In the genomic region with DNA sequence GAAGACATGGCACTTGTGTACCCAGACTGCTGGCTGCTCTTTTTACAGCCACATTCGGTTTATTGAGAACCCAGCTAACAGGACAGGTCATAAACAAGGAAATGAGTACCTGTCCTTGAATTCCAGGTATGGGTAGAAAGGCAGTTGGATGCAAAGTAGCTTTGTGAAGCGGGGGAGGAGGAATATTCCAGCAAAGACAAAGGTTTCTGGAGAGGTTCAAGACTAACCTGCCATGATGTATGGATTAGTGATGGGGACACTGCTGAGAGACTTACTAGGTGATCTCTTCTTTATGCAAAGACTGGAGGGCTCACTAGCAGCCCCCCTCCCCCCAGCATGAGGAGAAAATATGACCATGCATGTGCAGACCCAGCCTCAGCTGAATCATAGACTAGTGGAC, we compare ENCODE assay signal across 11 mouse cellular contexts. TPM values are rescaled to one million over a fixed set of nuclear protein-coding genes. Genes with fewer than 3 reads are reported as not detected.
DNase-seq lines count a peak whose midpoint lies in the region; ATAC-seq and TF ChIP-seq lines count a peak whose summit lies in the region.
"Had no signal": no experiment of that assay in that cellular context is flagged by ENCODE, and none has a peak within 500 bp of the region (broad histone marks: within the 10 kb centered on the region; RNA-seq: fewer than 3 reads in every experiment).

No protein-coding gene starts in this region.

- peaks cover 31% of the 10 kb centered on the region for H3K4me1 ChIP-seq in forebrain, embryonic 10.5 days
- H3K4me1 ChIP-seq in forebrain, embryonic 11.5 days (replicated peaks; ENCODE audit: control insufficient read depth, insufficient read depth, low read length): peaks cover 5% of the 10 kb centered on the region; the same call in 1 of the 2 replicates
- peaks cover 16% of the 10 kb centered on the region for H3K4me1 ChIP-seq in testis, adult 2 months (ENCODE audit: control insufficient read depth, insufficient read depth, low read length)
- peaks cover 41% of the 10 kb centered on the region for H3K4me1 ChIP-seq in midbrain, embryonic 10.5 days
- peaks cover 3% of the 10 kb centered on the region; the same call in 1 of the 2 replicates for H3K4me1 ChIP-seq in lung, adult 2 months (ENCODE audit: control insufficient read depth, insufficient read depth, low read length)

- no peaks in the 10 kb centered on the region for H3K27me3 ChIP-seq in forebrain, embryonic 10.5 days (ENCODE audit: poor library complexity, severe bottlenecking)
- no peaks in the 10 kb centered on the region for H3K27me3 ChIP-seq in forebrain, embryonic 11.5 days (ENCODE audit: control insufficient read depth, insufficient read depth, low read length)
- H3K27me3 ChIP-seq in testis, adult 2 months (ENCODE audit: control insufficient read depth, insufficient read depth, low read length): no peaks in the 10 kb centered on the region
- H3K27me3 ChIP-seq in midbrain, embryonic 10.5 days (ENCODE audit: low read depth, poor library complexity, severe bottlenecking): no peaks in the 10 kb centered on the region

- no peak for ATAC-seq in forebrain, embryonic 11.5 days (replicated peaks; ENCODE audit: low FRiP score)
- ATAC-seq in granulocyte monocyte progenitor cell, adult 5-6 weeks (replicated peaks; ENCODE audit: poor library complexity, severe bottlenecking): no peak

- no peak overlapping the region for H3K4me3 ChIP-seq in forebrain, embryonic 10.5 days
- no peak overlapping the region for H3K4me3 ChIP-seq in forebrain, embryonic 11.5 days (ENCODE audit: low read depth, low read length)
- H3K4me3 ChIP-seq in testis, adult 2 months (ENCODE audit: control insufficient read depth, low read depth, low read length): peak overlapping the region; percentile 98
- H3K4me3 ChIP-seq in midbrain, embryonic 10.5 days: no peak overlapping the region
- no peak overlapping the region for H3K4me3 ChIP-seq in lung, adult 2 months (replicated peaks; ENCODE audit: extremely low read depth, low read depth, low read length)

- no peak overlapping the region for H3K4me2 ChIP-seq in forebrain, embryonic 11.5 days (ENCODE audit: low read depth, low read length, severe bottlenecking)

- no peaks in the 10 kb centered on the region for H3K9me3 ChIP-seq in forebrain, embryonic 10.5 days
- H3K9me3 ChIP-seq in forebrain, embryonic 11.5 days (ENCODE audit: control insufficient read depth, low read length): no peaks in the 10 kb centered on the region; the same call in 1 of the 2 replicates
- H3K9me3 ChIP-seq in midbrain, embryonic 10.5 days (replicated peaks): no peaks in the 10 kb centered on the region

- peak overlapping the region; percentile 99; the same call in 1 of the 2 replicates for H3K27ac ChIP-seq in forebrain, embryonic 10.5 days
- no peak overlapping the region for H3K27ac ChIP-seq in forebrain, embryonic 11.5 days (ENCODE audit: low read depth, low read length)
- peak overlapping the region; percentile 27; the same call in 1 of the 2 replicates for H3K27ac ChIP-seq in testis, adult 2 months (ENCODE audit: control insufficient read depth, insufficient read depth, low read depth, low read length)
- peak overlapping the region; percentile 98; the same call in 1 of the 2 replicates for H3K27ac ChIP-seq in midbrain, embryonic 10.5 days (replicated peaks)
- H3K27ac ChIP-seq: macrophage had no signal

- H3K36me3 ChIP-seq in forebrain, embryonic 10.5 days (replicated peaks): peaks cover 25% of the 10 kb centered on the region
- H3K36me3 ChIP-seq in forebrain, embryonic 11.5 days (ENCODE audit: control insufficient read depth, insufficient read depth, low read length): peaks cover 3% of the 10 kb centered on the region; the same call in 1 of the 2 replicates
- no peaks in the 10 kb centered on the region for H3K36me3 ChIP-seq in testis, adult 2 months (ENCODE audit: control insufficient read depth, insufficient read depth, low read length)
- H3K36me3 ChIP-seq in midbrain, embryonic 10.5 days: peaks cover 23% of the 10 kb centered on the region

- no peak overlapping the region for H3K9ac ChIP-seq in forebrain, embryonic 11.5 days (ENCODE audit: low read length)

- no peak for DNase-seq in forebrain, embryonic 10.5 days (ENCODE audit: extremely low spot score, low spot score)
- no peak for DNase-seq in forebrain, embryonic 11.5 days (ENCODE audit: low spot score)
- DNase-seq in testis, postnatal 14 days (ENCODE audit: low spot score): no peak
- no peak for DNase-seq in midbrain, embryonic 10.5 days (ENCODE audit: low spot score)
- DNase-seq in frontal cortex, adult 2 months (ENCODE audit: extremely low spot score in 1 of 2, low spot score in 1 of 2): no peak
- no peak for DNase-seq in lung, adult 2 months
- DNase-seq: adrenal gland, adult 8-10 months; kidney, postnatal 36 days had no signal

- TF ChIP-seq POLR2A in testis, adult 2 months (IDR thresholded peaks at IDR 0.05; ENCODE audit: control insufficient read depth, low read depth, low read length): no peak
- TF ChIP-seq POLR2A in lung, adult 2 months (IDR thresholded peaks at IDR 0.05; ENCODE audit: borderline replicate concordance, extremely low read depth, low read depth, low read length): no peak

- TF ChIP-seq CTCF in testis, adult 2 months (IDR thresholded peaks at IDR 0.05; ENCODE audit: control insufficient read depth, insufficient read depth, insufficient replicate concordance, low read depth, low read length): no peak
- TF ChIP-seq CTCF in lung, adult 2 months (IDR thresholded peaks at IDR 0.05; ENCODE audit: insufficient read depth, low read length): no peak

- WGBS in forebrain, embryonic 10.5 days: 81% methylated on average over 2 of the region's 2 CpGs
- WGBS in forebrain, embryonic 11.5 days: 82% methylated on average over 2 of the region's 2 CpGs
- 85% methylated on average over 2 of the region's 2 CpGs for WGBS in midbrain, embryonic 10.5 days
- WGBS in lung, adult 2 months: 73% methylated on average over 2 of the region's 2 CpGs

RNA-seq across cellular contexts. Expression of a gene that starts 1.1 kb away (rescaled TPM):
- polyA plus RNA-seq in forebrain, embryonic 10.5 days (2016; fragmentation: Nextera tagmentation; extraction: Ambion mirVana): 17.0 and 18.5 TPM in 2 replicates
- polyA plus RNA-seq in forebrain, embryonic 11.5 days (2014; fragmentation: Nextera tagmentation; extraction: Ambion mirVana): 14.4 and 14.5 TPM in 2 replicates
- 210 and 216 TPM in 2 replicates for polyA plus RNA-seq in testis, adult 2 months (2012; rRNA removed)
- 16.3 and 17.5 TPM in 2 replicates for polyA plus RNA-seq in midbrain, embryonic 10.5 days (2016; fragmentation: Nextera tagmentation; extraction: Ambion mirVana)
- polyA plus RNA-seq in frontal cortex, adult 2 months (2012; rRNA removed): 32.9 and 40.8 TPM in 2 replicates
- 36.1 and 42.5 TPM in 2 replicates for polyA plus RNA-seq in lung, adult 2 months (2012; rRNA removed)
- 19.9 and 23.9 TPM in 2 replicates for total RNA-seq in granulocyte monocyte progenitor cell, adult 5-6 weeks (2014; fragmentation: Nextera tagmentation)
- total RNA-seq in granulocyte monocyte progenitor cell, adult 5-6 weeks (2017): 15.2 and 16.9 TPM in 2 replicates

RNA-seq across cellular contexts. Expression of a gene that starts 20.1 kb away (rescaled TPM):
- 0.14 and 0.17 TPM in 2 replicates for polyA plus RNA-seq in forebrain, embryonic 10.5 days (2016; fragmentation: Nextera tagmentation; extraction: Ambion mirVana)
- 0.17 and 0.21 TPM in 2 replicates for polyA plus RNA-seq in forebrain, embryonic 11.5 days (2014; fragmentation: Nextera tagmentation; extraction: Ambion mirVana)
- 0.07 and 0.14 TPM in 2 replicates for polyA plus RNA-seq in testis, adult 2 months (2012; rRNA removed)
- 0.09 and 0.14 TPM in 2 replicates for polyA plus RNA-seq in midbrain, embryonic 10.5 days (2016; fragmentation: Nextera tagmentation; extraction: Ambion mirVana)
- polyA plus RNA-seq in frontal cortex, adult 2 months (2012; rRNA removed): 0.04 and 0.08 TPM in 2 replicates
- 1.8 and 2.4 TPM in 2 replicates for polyA plus RNA-seq in lung, adult 2 months (2012; rRNA removed)
- total RNA-seq in granulocyte monocyte progenitor cell, adult 5-6 weeks (2014; fragmentation: Nextera tagmentation): 0.41 TPM in 1 of 2 replicates, not detected in the other
- total RNA-seq in granulocyte monocyte progenitor cell, adult 5-6 weeks (2017): 0.26 TPM in 1 of 2 replicates, not detected in the other
- polyA plus RNA-seq: macrophage had no signal

RNA-seq across cellular contexts. Expression of a gene that starts 39.0 kb away (rescaled TPM):
- 8.4 and 8.5 TPM in 2 replicates for polyA plus RNA-seq in forebrain, embryonic 10.5 days (2016; fragmentation: Nextera tagmentation; extraction: Ambion mirVana)
- polyA plus RNA-seq in forebrain, embryonic 11.5 days (2014; fragmentation: Nextera tagmentation; extraction: Ambion mirVana): 11.0 and 11.5 TPM in 2 replicates
- polyA plus RNA-seq in testis, adult 2 months (2012; rRNA removed): 83.0 and 89.5 TPM in 2 replicates
- 7.7 and 8.6 TPM in 2 replicates for polyA plus RNA-seq in midbrain, embryonic 10.5 days (2016; fragmentation: Nextera tagmentation; extraction: Ambion mirVana)
- polyA plus RNA-seq in frontal cortex, adult 2 months (2012; rRNA removed): 36.6 and 37.9 TPM in 2 replicates
- 29.8 and 30.7 TPM in 2 replicates for polyA plus RNA-seq in lung, adult 2 months (2012; rRNA removed)
- 6.9 and 13.6 TPM in 2 replicates for total RNA-seq in granulocyte monocyte progenitor cell, adult 5-6 weeks (2014; fragmentation: Nextera tagmentation)
- 3.1 and 4.3 TPM in 2 replicates for total RNA-seq in granulocyte monocyte progenitor cell, adult 5-6 weeks (2017)

RNA-seq across cellular contexts. Expression of a gene that starts 40.7 kb away (rescaled TPM):
- polyA plus RNA-seq in forebrain, embryonic 10.5 days (2016; fragmentation: Nextera tagmentation; extraction: Ambion mirVana): 1.0 and 1.5 TPM in 2 replicates
- 1.4 and 1.6 TPM in 2 replicates for polyA plus RNA-seq in forebrain, embryonic 11.5 days (2014; fragmentation: Nextera tagmentation; extraction: Ambion mirVana)
- 6.3 and 6.6 TPM in 2 replicates for polyA plus RNA-seq in testis, adult 2 months (2012; rRNA removed)
- polyA plus RNA-seq in midbrain, embryonic 10.5 days (2016; fragmentation: Nextera tagmentation; extraction: Ambion mirVana): 0.69 and 1.6 TPM in 2 replicates
- 3.7 and 5.3 TPM in 2 replicates for polyA plus RNA-seq in frontal cortex, adult 2 months (2012; rRNA removed)
- 0.71 and 1.0 TPM in 2 replicates for polyA plus RNA-seq in lung, adult 2 months (2012; rRNA removed)
- total RNA-seq in granulocyte monocyte progenitor cell, adult 5-6 weeks (2014; fragmentation: Nextera tagmentation): 0.90 and 1.5 TPM in 2 replicates
- total RNA-seq in granulocyte monocyte progenitor cell, adult 5-6 weeks (2017): 0.34 and 1.8 TPM in 2 replicates

RNA-seq across cellular contexts. Expression of a gene that starts 42.1 kb away (rescaled TPM):
- polyA plus RNA-seq in forebrain, embryonic 10.5 days (2016; fragmentation: Nextera tagmentation; extraction: Ambion mirVana): 17.3 and 20.8 TPM in 2 replicates
- 16.0 and 17.1 TPM in 2 replicates for polyA plus RNA-seq in forebrain, embryonic 11.5 days (2014; fragmentation: Nextera tagmentation; extraction: Ambion mirVana)
- 30.9 and 38.6 TPM in 2 replicates for polyA plus RNA-seq in testis, adult 2 months (2012; rRNA removed)
- polyA plus RNA-seq in midbrain, embryonic 10.5 days (2016; fragmentation: Nextera tagmentation; extraction: Ambion mirVana): 14.0 and 18.1 TPM in 2 replicates
- polyA plus RNA-seq in frontal cortex, adult 2 months (2012; rRNA removed): 38.4 and 40.2 TPM in 2 replicates
- polyA plus RNA-seq in lung, adult 2 months (2012; rRNA removed): 25.9 and 27.7 TPM in 2 replicates
- 11.8 and 13.5 TPM in 2 replicates for total RNA-seq in granulocyte monocyte progenitor cell, adult 5-6 weeks (2014; fragmentation: Nextera tagmentation)
- 4.2 and 9.0 TPM in 2 replicates for total RNA-seq in granulocyte monocyte progenitor cell, adult 5-6 weeks (2017)
